Mouse (Mus musculus) splenic B cell, adult 2 months (primary cell): ENCODE data around the gene Olfr1309.
"Not testable (repeated sequence)": the region's sequence is repeated elsewhere in the genome, so short reads cannot be mapped to it uniquely, and the experiment has no call there.

Source experiments
- DNase-seq: peaks from one replicate; pipeline ENCODE4 v3.0.0-alpha.2; 2011; ENCODE audit warnings: low read depth, low spot score
- H3K27me3 ChIP-seq: 2 replicates; pipeline ENCODE4 v1.6.1; 2012; ENCODE audit warnings: mild to moderate bottlenecking, low read length, moderate library complexity, mixed read lengths; ENCODE audit not compliant: control insufficient read depth, poor library complexity, insufficient read depth, severe bottlenecking
- H3K36me3 ChIP-seq: 2 replicates; pipeline ENCODE4 v1.6.1; 2012; ENCODE audit warnings: mild to moderate bottlenecking, low read length, moderate library complexity, mixed read lengths; ENCODE audit not compliant: control insufficient read depth, poor library complexity, insufficient read depth, severe bottlenecking

The Olfr1309 gene

DNA sequence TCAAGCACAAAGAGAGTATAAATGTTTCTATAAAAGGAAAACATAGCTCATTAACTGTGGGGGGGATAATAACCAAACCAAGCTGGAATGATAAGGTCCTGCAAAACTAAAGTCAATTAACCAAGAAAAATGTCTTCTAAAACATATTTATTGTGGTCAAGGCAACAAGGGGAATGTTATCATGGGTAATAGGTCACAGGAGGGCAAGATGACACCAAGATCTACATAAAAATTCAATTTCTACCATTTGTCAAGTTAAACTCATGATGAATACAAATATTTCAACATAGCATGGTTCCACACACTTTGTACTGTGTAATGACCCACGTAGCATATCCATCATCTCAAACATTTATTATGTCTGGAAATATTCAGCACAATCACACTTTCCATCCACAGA, at the start of gene Olfr1309:
Gene Olfr1309 (minus strand): TSS at position 101 of the 400 bp plus-strand sequence.
- H3K27me3 ChIP-seq = no peaks in the 10 kb centered on the region
- no peak for DNase-seq
- H3K36me3 ChIP-seq = no peaks in the 10 kb centered on the region

DNA sequence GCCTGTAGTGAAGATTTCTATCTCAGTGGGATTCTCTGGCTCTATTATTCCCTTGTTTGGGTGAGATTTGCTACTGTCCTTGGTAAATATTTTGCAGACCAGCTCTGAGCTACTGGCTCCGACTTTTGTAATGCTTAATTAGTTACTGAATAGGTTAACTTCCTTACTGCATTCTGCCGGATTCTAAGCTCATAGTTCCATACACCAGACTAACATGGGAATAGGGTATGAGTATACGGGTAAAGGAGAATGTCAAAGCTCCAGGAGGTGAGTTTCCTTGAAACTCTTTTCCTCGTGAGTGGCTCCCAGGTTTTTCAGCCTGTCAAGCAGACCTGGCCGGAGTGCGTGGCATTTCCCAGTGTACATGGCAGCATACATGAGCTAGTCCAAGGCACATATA, 36.9 kb upstream of the Olfr1309 start:
- H3K27me3 ChIP-seq, H3K36me3 ChIP-seq, DNase-seq: not testable (repeated sequence)

DNA sequence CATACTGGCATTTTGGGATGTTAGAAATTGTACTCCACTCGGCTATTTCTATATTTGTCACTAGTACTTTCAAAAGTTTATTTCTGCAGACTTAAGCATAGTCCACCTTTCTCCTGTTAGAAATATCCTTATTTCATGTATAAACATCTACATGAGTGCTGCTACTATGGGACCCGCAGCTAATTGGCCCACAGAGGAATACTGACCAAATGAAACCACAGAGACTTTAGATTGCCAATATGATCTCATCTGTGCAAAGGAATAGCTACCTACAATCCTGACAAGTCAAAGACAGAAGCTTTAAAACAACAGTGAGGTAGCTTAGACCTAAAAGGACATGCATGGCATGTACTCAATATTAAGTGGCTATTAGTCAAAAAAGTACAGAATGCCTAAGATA, 34.2 kb upstream of the Olfr1309 start, which contains the start of gene Olfr1311:
Gene Olfr1311 (minus strand): TSS at position 101 of the 400 bp plus-strand sequence.
- H3K27me3 ChIP-seq = no peaks in the 10 kb centered on the region
- no peak for DNase-seq
- H3K36me3 ChIP-seq = no peaks in the 10 kb centered on the region

DNA sequence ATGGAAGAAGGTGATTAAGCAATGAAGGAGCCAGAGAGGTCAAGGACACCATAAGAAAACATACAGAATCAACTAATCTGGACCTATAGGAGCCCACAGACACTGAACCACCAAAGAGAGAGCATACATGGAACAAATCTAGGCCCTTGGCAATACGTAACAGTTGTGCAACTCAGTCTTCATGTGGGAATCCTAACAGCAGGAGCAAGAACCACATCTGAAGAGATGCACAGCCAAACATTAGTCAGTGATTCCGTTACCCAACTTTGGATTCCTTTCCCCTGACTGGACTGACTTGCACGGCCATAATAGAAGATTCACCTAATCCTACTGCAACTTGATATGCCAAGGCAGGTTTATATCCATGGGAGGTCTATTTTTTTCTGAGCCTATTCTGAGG, 24.8 kb upstream of the Olfr1309 start:
- Histone ChIP-seq H3K27me3 (no peaks in the 10 kb centered on the region), H3K36me3 (no peaks in the 10 kb centered on the region)
- DNase-seq = no peak

DNA sequence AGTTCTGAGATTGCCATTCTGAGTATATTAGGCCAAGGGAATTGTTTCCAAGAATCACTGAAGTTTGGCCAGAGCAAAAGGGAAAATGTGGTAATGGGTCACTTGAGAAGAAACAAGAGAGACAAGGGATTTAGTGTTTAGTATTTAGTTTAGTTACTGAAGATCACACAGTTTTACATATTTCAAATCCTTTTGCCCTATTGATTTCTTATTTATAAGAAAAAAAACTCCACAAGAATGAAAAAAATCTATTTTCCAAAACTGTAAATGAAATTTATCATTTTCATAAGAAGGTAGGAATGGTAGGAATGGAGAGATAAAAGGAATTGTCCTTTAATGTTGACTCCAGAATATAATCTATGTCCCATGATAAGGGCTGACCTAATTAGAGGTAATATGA, 22.5 kb upstream of the Olfr1309 start, which contains the start of gene Olfr1310:
Gene Olfr1310 (minus strand): TSS at position 101 of the 400 bp plus-strand sequence.
- Histone ChIP-seq H3K27me3 (no peaks in the 10 kb centered on the region), H3K36me3 (no peaks in the 10 kb centered on the region)
- no peak for DNase-seq

DNA sequence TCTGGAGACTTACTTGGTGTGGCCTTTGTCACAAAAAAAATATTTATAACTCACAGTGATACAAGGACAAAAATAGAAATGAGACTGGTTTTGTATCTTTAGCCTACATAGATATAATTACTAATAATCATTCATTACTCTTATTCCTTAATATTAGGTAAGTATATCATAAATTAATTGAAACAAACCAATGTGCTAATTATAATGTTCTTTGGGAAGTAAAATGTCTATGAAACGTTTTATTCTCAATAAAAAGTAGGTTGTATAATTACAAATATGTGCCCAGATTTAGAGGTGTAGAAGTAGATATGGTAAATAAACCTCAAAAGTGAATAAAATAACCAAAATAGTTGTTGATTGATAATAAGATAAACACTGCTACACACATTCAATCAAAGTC, 25.2 kb downstream of the Olfr1309 start, which contains the start of gene Olfr1308:
Gene Olfr1308 (minus strand): TSS at position 101 of the 400 bp plus-strand sequence.
- Histone ChIP-seq H3K27me3 (no peaks in the 10 kb centered on the region), H3K36me3 (no peaks in the 10 kb centered on the region)
- no peak for DNase-seq

DNA sequence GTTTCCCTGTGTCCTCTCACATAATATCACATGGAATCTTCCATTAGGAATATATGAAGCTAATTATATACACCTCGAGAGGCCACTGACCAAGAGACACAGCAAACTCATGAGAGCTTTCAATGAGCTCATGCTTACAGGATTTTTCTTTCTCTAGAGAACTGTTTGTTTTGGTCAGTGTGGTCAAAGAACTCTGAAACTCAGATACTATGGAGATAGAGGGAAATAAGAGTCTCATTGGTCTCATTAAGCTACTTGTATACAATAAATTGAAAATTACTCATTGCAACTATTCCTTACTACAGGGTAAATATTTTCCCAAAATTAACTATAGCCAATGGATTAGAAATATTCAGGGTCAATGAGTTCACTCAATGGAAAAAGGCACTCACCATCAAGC, 40.7 kb downstream of the Olfr1309 start, which contains the start of gene Olfr1307:
Gene Olfr1307 (minus strand): TSS at position 101 of the 400 bp plus-strand sequence.
- H3K27me3 ChIP-seq = no peaks in the 10 kb centered on the region
- no peak for DNase-seq
- no peaks in the 10 kb centered on the region for H3K36me3 ChIP-seq
